Mouse (Mus musculus) common myeloid progenitor, adult 5-6 weeks (primary cell): ENCODE data around the gene Fbxl18. TPM values are rescaled to one million over a fixed set of nuclear protein-coding genes. Genes with fewer than 3 reads are reported as not detected.
"Not testable (repeated sequence)": the region's sequence is repeated elsewhere in the genome, so short reads cannot be mapped to it uniquely, and the experiment has no call there.

Experiments
- ATAC-seq: replicated peaks from 2 replicates; pipeline ENCODE4 v1.8.0; 2016; ENCODE audit warnings: low read depth, mild to moderate bottlenecking, moderate TSS enrichment, inconsistent platforms; ENCODE audit not compliant: poor library complexity, severe bottlenecking
- total RNA-seq: library from RNA; stranded (forward); fragments of 200-1000, 187-1606 nt; gene quantifications from 2 replicates; pipeline ENCODE4 v1.2.3, GENCODE M21; 2017

Fbxl18 gene
- total RNA-seq, 1 experiment from 2014 or later = 3.9 TPM

DNA sequence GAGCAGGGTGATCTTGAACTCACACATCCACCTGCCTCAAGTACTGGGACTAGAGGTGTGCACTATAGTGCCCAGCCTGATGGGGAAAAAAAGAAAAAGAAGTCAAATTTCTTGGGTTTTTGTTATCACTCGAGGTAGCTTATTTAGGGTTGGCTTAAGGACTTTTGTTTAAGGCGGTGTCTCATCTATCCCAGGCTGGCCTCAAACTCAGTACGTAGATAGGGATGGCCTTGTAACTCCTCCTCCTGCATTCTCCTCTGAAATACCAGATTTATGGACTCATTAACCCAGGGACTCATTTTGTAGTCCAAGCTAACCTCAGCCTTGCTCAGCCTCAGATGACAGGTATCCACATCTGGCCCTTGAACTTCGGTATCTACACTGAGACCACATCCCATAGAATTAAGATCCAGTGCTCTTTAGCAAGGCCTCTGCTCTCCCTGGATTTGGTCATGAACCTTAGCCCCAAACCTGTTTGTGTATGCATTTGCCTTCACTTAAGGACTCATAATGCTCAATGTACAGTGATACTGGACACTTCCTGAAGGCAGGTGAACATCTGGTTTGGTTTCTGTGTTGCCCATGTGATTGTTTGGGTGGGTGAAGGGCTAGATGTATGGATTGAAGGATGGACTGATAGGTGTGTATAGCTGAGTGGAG, 6.8 kb upstream of the Fbxl18 start:
- ATAC-seq = no peak

- no peak for ATAC-seq
Measured at GRCm38 (mm10) chr5:142901355-142901802, 6.2 kb upstream of the Fbxl18 start.

GRCm38 (mm10) chr5:142900651-142901050, 5.4 kb upstream of the Fbxl18 start:
- ATAC-seq = no peak

- no peak for ATAC-seq
Measured at GRCm38 (mm10) chr5:142899932-142900533, 4.8 kb upstream of the Fbxl18 start.

DNA sequence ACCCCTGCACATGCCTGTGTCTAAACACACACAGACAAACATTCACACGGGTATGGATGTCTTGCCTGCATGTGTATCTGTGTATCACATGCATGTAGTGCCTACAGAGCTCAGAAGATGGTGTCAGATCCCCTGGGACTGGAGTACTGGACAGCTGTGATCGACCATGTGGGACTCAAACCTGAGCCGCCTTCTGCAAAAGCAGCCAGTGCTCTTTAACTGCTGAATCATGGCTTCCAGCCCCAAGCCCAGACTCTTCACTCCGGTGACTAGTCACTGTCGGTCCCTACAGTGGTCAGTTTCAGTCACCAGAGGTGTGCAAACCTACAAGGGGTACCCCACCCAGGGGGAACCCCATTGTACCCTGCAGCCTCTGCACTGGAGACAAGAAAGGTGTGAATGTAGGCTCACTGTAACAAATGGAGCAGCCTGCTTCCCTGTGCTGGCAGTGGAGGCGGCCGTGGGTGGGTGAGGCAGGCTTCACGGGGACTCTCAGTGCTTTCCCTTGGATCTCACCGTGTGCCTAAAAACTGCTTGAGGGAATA, 3.9 kb upstream of the Fbxl18 start:
- ATAC-seq = no peak

- ATAC-seq = no peak
Measured at GRCm38 (mm10) chr5:142898316-142898715, 3.1 kb upstream of the Fbxl18 start.

- ATAC-seq = no peak
Measured at GRCm38 (mm10) chr5:142897568-142898248, 2.5 kb upstream of the Fbxl18 start.

DNA sequence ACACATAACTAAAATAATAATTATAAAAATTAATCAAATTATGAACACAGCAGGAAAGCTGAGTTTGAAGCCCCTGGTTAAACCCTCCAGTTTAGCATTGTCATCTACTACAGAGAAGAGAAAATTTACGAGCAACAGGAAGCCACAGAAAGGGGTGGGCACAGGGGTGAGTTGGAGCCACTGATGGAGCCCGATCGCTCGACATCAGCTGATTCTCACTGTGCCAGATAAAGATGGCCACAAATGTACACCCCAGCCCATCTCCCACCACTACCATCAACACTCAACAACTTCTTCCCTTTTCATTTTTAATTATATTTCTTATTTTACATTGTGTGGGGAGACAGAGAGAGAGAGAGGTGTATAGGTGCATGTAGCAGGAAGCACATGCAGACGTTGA, 1.5 kb upstream of the Fbxl18 start:
- peak; percentile 54 for ATAC-seq

GRCm38 (mm10) chr5:142896192-142896591, 971 bp upstream of the Fbxl18 start:
- ATAC-seq = peak; percentile 26

DNA sequence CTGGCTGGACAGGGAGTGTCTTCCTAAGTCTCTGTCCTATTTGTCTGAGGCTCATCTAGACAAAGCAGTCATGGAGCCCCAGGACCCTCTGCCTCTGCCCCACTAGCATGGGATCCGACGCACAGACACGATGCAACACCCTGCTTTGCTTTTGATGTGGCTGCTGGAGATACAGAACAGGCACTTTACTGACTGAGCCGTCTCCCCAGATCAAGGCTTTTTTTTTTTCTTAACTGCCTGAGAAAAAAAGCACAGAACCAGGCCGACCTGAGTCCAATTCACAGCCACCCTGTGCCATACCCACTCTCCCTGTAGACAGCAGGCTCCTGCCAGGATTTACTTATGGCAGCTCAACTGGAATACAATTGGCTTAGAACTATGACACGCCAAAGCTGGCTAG, 3.8 kb downstream of the Fbxl18 start:
- ATAC-seq = no peak

- not testable (repeated sequence) for ATAC-seq
Measured at GRCm38 (mm10) chr5:142887533-142887932, 7.7 kb downstream of the Fbxl18 start.

DNA sequence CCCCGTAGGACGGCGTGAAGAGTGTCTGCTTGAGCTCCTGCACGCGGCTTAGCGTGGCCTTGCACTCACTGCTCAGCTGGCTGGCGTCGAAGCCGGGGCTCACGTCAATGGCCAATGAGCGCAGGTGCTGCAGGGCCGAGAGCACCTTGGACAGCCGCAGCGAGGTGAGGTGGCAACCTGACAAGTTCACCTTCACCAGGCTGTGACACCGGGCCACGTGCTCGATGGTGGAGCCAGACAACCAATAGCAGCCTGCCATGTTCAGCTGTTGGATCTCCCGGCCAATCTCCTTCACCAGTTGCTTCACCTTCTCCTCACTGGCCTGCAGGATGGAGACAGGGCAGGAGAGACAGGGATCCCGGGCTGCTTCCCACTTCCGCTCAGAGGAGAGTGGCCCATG, 8.5 kb downstream of the Fbxl18 start:
- ATAC-seq = no peak

- ATAC-seq = no peak
Measured at GRCm38 (mm10) chr5:142886181-142886580, 9.0 kb downstream of the Fbxl18 start.

DNA sequence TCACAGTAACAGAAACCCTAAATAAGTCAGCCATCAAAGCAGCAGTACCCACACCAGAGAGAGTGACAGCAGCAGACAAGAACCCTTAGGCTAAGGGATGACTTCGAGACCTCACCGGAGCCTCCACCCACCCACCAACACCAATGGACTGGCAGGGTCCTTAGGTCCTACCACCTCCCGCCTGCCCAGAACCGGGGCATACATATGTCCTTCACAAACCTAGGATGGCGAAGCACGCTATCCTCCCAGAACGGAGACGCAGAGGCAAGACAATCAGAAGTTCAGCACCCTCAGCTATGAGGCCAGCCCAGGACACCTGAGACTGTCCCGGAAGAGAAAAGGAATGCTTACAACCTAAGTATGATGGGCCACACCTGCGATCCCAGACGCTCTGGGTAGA, 12.8 kb downstream of the Fbxl18 start:
- ATAC-seq = no peak

- no peak for ATAC-seq
Measured at GRCm38 (mm10) chr5:142881936-142882335, 13.3 kb downstream of the Fbxl18 start.

- ATAC-seq = peak; percentile 20
Measured at GRCm38 (mm10) chr5:142880806-142881516, 14.3 kb downstream of the Fbxl18 start.

DNA sequence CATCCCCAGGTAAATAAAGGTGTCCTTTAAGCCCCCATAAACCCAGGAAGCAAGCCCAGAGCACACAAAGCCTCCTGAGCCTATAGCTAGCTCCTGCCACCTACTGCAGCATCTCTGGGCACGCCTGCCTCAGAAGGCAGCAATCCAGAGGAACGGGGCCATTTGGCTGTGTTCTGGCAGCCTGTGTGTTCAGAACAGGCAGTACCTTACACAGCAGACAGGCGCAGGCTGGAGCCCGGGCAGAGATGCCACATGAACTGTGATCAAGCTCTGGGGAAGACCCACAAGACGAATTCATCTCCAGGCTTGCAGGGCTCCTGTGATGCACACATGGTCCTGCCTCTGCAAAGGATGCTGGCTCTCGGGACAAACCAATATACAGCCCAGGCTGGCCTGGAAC, 15.0 kb downstream of the Fbxl18 start:
- ATAC-seq = no peak

DNA sequence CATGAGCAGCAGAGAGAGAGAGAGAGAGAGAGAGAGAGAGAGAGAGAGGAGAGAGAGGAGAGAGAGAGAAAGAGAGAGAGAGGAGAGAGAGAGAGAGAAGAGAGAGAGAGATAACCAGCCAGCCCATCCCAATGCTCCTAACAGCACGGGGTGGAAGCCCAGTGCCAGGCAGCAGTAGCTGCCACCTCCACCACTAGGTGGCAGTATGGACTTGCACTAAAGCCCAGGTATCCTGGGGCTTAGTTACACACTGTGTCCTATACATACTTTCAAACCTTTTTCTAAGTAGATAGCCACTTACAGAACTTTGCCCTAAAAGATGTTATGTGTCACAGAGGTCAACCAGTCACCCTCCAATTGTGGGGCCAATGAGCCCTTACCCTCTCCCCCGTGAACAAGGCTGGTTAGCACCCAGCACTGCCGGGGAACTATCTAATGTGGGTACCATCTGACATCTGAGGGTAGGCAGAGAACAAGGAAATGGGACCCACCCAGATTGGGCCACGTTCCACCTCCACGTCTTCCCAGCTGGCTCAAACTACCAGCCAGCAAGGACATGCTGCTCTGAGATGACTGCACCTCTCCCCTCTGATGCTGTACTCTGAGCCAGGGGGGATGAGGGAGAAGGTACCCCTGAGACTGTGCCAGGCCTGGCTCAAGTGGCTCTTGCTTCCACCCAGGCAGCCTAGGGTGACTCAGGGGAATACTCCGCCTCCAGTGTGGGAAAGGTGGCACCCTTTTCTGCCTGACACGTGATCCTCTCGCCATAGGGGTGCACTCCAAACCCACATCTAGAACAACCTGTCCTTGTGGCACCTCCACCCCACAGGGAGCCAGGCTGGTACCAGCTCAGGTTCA, 15.7 kb downstream of the Fbxl18 start:
- ATAC-seq = peak; percentile 71

GRCm38 (mm10) chr5:142878570-142878969, 16.7 kb downstream of the Fbxl18 start:
- ATAC-seq = no peak
